Mouse (Mus musculus) intestine, postnatal 0 days (tissue): ENCODE measurements at regions not wholly inside any gene's neighbourhood (a gene's known extent, or its start where the extent isn't known, plus 50 kb on each side); places are given as distances from the start of the nearest gene placed in this dataset.

ENCODE experiments used
- ATAC-seq: fragments of 200-750 bp; cut with Nextera tagmentation; 2 replicates; pipeline ENCODE4 v1.8.0; 2017; ENCODE audit warnings: mild to moderate bottlenecking, moderate TSS enrichment, moderate library complexity
- H3K27ac ChIP-seq: fragments of 300-500 bp; sonication (generic); 2 replicates; pipeline ENCODE4 v1.5.1; 2014; ENCODE audit warnings: mild to moderate bottlenecking, low read depth, low read length, moderate library complexity
- H3K27me3 ChIP-seq: fragments of 300-500 bp; sonication (generic); replicated peaks from 2 replicates; pipeline ENCODE4 v1.6.1; 2014; ENCODE audit warnings: low read length, mixed read lengths; ENCODE audit not compliant: control insufficient read depth, insufficient read depth
- H3K36me3 ChIP-seq: fragments of 300-500 bp; sonication (generic); 2 replicates; pipeline ENCODE4 v1.6.1; 2014; ENCODE audit warnings: mild to moderate bottlenecking, moderate library complexity; ENCODE audit not compliant: control insufficient read depth, insufficient read depth
- H3K4me1 ChIP-seq: fragments of 300-500 bp; sonication (generic); replicated peaks from 2 replicates; pipeline ENCODE4 v1.6.1; 2014; ENCODE audit warnings: antibody characterized with exemption, low read length, mixed read lengths; ENCODE audit not compliant: control insufficient read depth, insufficient read depth
- H3K4me2 ChIP-seq: fragments of 300-500 bp; sonication (generic); replicated peaks from 2 replicates; pipeline ENCODE4 v1.6.1; 2014; ENCODE audit warnings: low read depth, mild to moderate bottlenecking, moderate library complexity
- H3K4me3 ChIP-seq: fragments of 300-500 bp; sonication (generic); 2 replicates; pipeline ENCODE4 v1.5.1; 2014; ENCODE audit warnings: low read depth, low read length
- H3K9ac ChIP-seq: fragments of 300-500 bp; sonication (generic); 2 replicates; pipeline ENCODE4 v1.6.1; 2014; ENCODE audit warnings: mild to moderate bottlenecking, low read depth, low read length
- H3K9me3 ChIP-seq: fragments of 300-500 bp; sonication (generic); 2 replicates; pipeline ENCODE4 v1.6.1; 2016; ENCODE audit warnings: mixed run types; ENCODE audit not compliant: control insufficient read depth
- CTCF ChIP-seq: sonication (generic); IDR thresholded peaks from 2 replicates; pipeline ENCODE4 v1.5.1; 2016; ENCODE audit warnings: low read depth, mild to moderate bottlenecking, control low read depth, antibody characterized with exemption, moderate library complexity
- WGBS: fragments of 180-500 bp; shearing (Covaris S2); extraction: QIAGEN DNeasy Blood & Tissue Kit; methylation state at CpG from one replicate; pipeline ENCODE4 v1.1.7; 2014; 5-methylcytosine and 5-hydroxymethylcytosine counted together

- H3K36me3 ChIP-seq: no peaks in the 10 kb centered on the region
- H3K27ac ChIP-seq: no peak overlapping the region
- no peak for TF ChIP-seq CTCF
- WGBS: 76% methylated on average over 3 of the region's 3 CpGs
- no peaks in the 10 kb centered on the region for H3K9me3 ChIP-seq
- no peak overlapping the region for H3K9ac ChIP-seq
- H3K4me1 ChIP-seq: no peaks in the 10 kb centered on the region
- H3K27me3 ChIP-seq: no peaks in the 10 kb centered on the region
- H3K4me3 ChIP-seq: no peak overlapping the region
- no peak for ATAC-seq
- no peak overlapping the region for H3K4me2 ChIP-seq
Measured at GRCm38 (mm10) chr13:106710580-106710979, 226.2 kb downstream of the Ipo11 start.

DNA sequence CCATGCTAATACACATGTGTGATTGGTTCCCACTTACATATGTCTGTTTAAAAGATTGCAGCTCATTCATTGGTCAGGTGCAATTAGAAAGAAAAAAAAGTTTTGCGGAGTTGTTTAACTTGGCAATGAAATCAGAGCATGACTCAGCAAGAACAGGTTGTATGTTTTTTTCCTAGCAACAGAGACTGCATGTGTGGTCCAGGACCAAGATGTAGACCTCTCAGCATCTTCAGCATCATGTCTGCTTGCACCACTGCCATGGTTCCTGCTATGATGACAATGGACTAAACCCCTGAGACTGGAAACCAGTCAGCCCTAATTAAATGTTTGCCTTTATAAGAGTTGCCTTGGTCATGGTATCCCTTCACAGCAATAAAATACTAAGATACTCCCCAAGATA is 236.4 kb downstream of the Ipo11 start:
- no peak for ATAC-seq
- Histone ChIP-seq H3K4me3 (no peak overlapping the region), H3K27me3 (no peaks in the 10 kb centered on the region), H3K4me1 (no peaks in the 10 kb centered on the region), H3K27ac (no peak overlapping the region), H3K36me3 (no peaks in the 10 kb centered on the region), H3K9me3 (no peaks in the 10 kb centered on the region), H3K4me2 (no peak overlapping the region), H3K9ac (no peak overlapping the region)
- TF ChIP-seq CTCF: no peak
- 90% methylated on average over 1 of the region's 1 CpGs for whole genome bisulfite sequencing

- Histone ChIP-seq H3K36me3 (no peaks in the 10 kb centered on the region), H3K4me1 (no peaks in the 10 kb centered on the region), H3K27me3 (no peaks in the 10 kb centered on the region), H3K27ac (no peak overlapping the region), H3K4me2 (no peak overlapping the region), H3K9ac (no peak overlapping the region), H3K4me3 (no peak overlapping the region), H3K9me3 (no peaks in the 10 kb centered on the region)
- ATAC-seq: no peak
- TF ChIP-seq CTCF: no peak
- WGBS: 76% methylated on average over 3 of the region's 3 CpGs
Measured at GRCm38 (mm10) chr13:106699957-106700356, 236.8 kb downstream of the Ipo11 start.

DNA sequence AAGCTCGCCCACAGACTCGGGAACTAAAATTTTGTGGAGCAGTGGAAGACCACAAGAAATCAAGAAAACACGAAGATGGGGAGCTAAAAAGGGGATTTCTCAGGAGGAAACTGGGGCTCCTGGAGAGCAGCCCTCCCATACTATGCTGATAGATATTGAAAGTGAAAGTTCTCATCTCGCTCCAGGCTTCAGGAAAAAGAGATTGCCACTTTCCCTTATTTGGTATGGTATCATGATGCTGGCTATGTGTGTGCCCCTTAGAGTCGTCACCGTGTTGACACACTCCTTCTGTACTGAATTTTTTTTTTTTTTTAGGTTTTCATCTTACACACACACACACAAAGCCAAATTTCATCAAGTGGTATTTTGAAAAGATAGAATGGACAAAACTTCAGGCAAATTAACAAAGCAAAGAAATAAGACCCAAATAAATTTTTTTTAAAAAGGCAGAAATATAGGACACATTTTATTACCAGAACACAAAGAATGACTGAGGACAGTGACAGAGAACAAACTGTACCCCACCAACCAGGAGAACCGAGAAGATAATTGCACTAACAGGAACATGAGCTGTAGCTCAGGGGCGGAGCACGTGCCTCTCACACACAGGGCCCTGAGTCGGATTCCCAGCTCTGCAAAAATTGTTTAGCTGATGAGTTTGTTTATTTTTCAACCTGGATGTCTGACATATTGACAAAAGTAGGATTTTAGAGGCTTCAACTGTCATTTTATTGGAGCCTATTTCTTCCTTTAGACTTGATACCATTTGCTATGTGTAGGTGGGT is 244.8 kb downstream of the Ipo11 start:
- H3K27ac ChIP-seq: no peak overlapping the region
- WGBS: 65% methylated on average over 10 of the region's 10 CpGs
- no peak overlapping the region; the same call in 1 of the 2 replicates for H3K9ac ChIP-seq
- H3K4me1 ChIP-seq: no peaks in the 10 kb centered on the region
- no peaks in the 10 kb centered on the region for H3K27me3 ChIP-seq
- no peak for ATAC-seq
- H3K4me2 ChIP-seq: no peak overlapping the region
- H3K9me3 ChIP-seq: no peaks in the 10 kb centered on the region
- TF ChIP-seq CTCF: no peak
- no peaks in the 10 kb centered on the region for H3K36me3 ChIP-seq
- H3K4me3 ChIP-seq: no peak overlapping the region

DNA sequence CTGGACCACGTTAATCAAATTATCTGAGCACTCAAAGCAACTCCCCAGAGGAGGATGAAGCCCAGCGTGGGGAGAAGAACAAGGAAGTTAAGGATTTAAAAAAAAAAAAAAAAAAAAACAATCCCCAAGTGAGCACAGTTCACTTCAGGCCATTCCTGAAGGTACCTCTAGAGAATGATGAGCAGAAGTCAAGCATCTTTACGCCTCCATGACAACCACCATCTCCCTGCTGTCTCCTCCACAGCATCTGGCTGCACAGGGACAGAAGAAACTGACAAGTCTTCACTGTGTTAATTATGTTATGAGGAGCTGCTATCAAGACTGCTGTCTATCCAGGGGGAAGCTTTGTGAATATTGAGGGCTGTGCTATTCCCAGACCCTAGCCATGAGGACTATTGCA is 246.6 kb downstream of the Ipo11 start:
- no peak for ATAC-seq
- 81% methylated on average over 3 of the region's 3 CpGs for WGBS
- Histone ChIP-seq H3K9me3 (no peaks in the 10 kb centered on the region), H3K4me2 (no peak overlapping the region), H3K27me3 (no peaks in the 10 kb centered on the region), H3K9ac (no peak overlapping the region), H3K36me3 (no peaks in the 10 kb centered on the region), H3K4me1 (no peaks in the 10 kb centered on the region), H3K27ac (no peak overlapping the region), H3K4me3 (no peak overlapping the region)
- TF ChIP-seq CTCF: no peak

- Histone ChIP-seq H3K36me3 (no peaks in the 10 kb centered on the region), H3K4me2 (no peak overlapping the region), H3K9ac (no peak overlapping the region), H3K4me3 (no peak overlapping the region), H3K9me3 (no peaks in the 10 kb centered on the region), H3K27ac (no peak overlapping the region), H3K27me3 (no peaks in the 10 kb centered on the region), H3K4me1 (no peaks in the 10 kb centered on the region)
- TF ChIP-seq CTCF: no peak
- WGBS: 49% methylated on average over 2 of the region's 2 CpGs
- no peak for ATAC-seq
Measured at GRCm38 (mm10) chr13:106689618-106690017, 247.1 kb downstream of the Ipo11 start.
